Mouse (Mus musculus): Measurements from ENCODE around the gene Crebbp. TPM values are rescaled to one million over a fixed set of nuclear protein-coding genes. Genes with fewer than 3 reads are reported as not detected.

Crebbp gene
- polyA plus RNA-seq, 1 experiment from 2014 or later = 26.9 TPM

DNA sequence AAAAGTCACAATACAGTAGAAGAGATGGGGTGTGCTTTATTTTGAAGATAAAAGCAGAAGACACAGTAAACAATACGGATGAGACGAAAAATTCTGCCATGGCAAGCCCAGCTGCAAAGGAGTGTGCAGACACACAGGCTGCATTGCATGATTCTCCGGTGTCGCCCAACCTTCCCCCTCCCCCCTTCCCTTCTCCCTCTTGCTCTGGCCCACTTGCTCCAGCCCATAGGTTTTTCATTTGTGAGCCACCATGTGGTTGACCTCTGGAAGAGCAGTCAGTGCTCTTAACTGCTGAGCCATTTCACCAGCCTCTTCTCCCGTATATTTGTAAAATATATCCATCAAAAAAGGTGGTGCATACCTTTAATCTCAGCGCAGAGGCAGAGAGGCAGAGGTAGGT lies 139.5 kb downstream of the Crebbp start:
- Histone ChIP-seq H3K27ac (no peak overlapping the region), H3K4me3 (no peak overlapping the region), H3K9me3 (no peaks in the 10 kb centered on the region), H3K36me3 (0 out of 2 replicates have a peak, but pooled peaks cover 4% of the 10 kb centered on the region), H3K27me3 (ENCODE audit: insufficient read depth, poor library complexity, severe bottlenecking) (no peaks in the 10 kb centered on the region), H3K4me1 (peaks cover 22% of the 10 kb centered on the region)
- DNase-seq (ENCODE audit: low spot score) = no peak
- 65% methylated on average over 6 of the region's 6 CpGs for WGBS

- DNase-seq (ENCODE audit: low spot score) = no peak
- Histone ChIP-seq H3K27ac (no peak overlapping the region), H3K36me3 (peaks cover 55% of the 10 kb centered on the region), H3K4me3 (no peak overlapping the region), H3K4me1 (no peaks in the 10 kb centered on the region), H3K27me3 (ENCODE audit: insufficient read depth, poor library complexity, severe bottlenecking) (no peaks in the 10 kb centered on the region), H3K9me3 (no peaks in the 10 kb centered on the region)
- 48% methylated on average over 8 of the region's 8 CpGs for WGBS
These were observed 145.2 kb downstream of the Crebbp start for GRCm38 (mm10) chr16:4068588-4068987.

GRCm38 (mm10) chr16:4064945-4065344 lies 148.9 kb downstream of the Crebbp start:
- H3K4me3 ChIP-seq = no peak overlapping the region
- WGBS = 88% methylated on average over 4 of the region's 4 CpGs
- peaks cover 88% of the 10 kb centered on the region for H3K36me3 ChIP-seq
- no peaks in the 10 kb centered on the region for H3K27me3 ChIP-seq (ENCODE audit: insufficient read depth, poor library complexity, severe bottlenecking)
- H3K4me1 ChIP-seq = no peaks in the 10 kb centered on the region
- no peaks in the 10 kb centered on the region for H3K9me3 ChIP-seq
- H3K27ac ChIP-seq = no peak overlapping the region
- no peak for DNase-seq (ENCODE audit: low spot score)

- 85% methylated on average over 3 of the region's 3 CpGs for WGBS
- DNase-seq (ENCODE audit: low spot score) = no peak
- Histone ChIP-seq H3K4me1 (no peaks in the 10 kb centered on the region), H3K27ac (no peak overlapping the region), H3K4me3 (no peak overlapping the region), H3K36me3 (peaks cover 86% of the 10 kb centered on the region), H3K9me3 (no peaks in the 10 kb centered on the region), H3K27me3 (ENCODE audit: insufficient read depth, poor library complexity, severe bottlenecking) (no peaks in the 10 kb centered on the region)
These were observed 160.0 kb downstream of the Crebbp start for GRCm38 (mm10) chr16:4053811-4054210.

GRCm38 (mm10) chr16:4052601-4053000 lies 161.2 kb downstream of the Crebbp start:
- H3K27me3 ChIP-seq (ENCODE audit: insufficient read depth, poor library complexity, severe bottlenecking) = no peaks in the 10 kb centered on the region
- H3K36me3 ChIP-seq = peaks cover 84% of the 10 kb centered on the region
- H3K4me3 ChIP-seq = no peak overlapping the region
- DNase-seq (ENCODE audit: low spot score) = no peak
- no peaks in the 10 kb centered on the region for H3K4me1 ChIP-seq
- 94% methylated on average over 4 of the region's 4 CpGs for WGBS
- no peak overlapping the region for H3K27ac ChIP-seq
- H3K9me3 ChIP-seq = no peaks in the 10 kb centered on the region

- Histone ChIP-seq H3K4me1 (no peaks in the 10 kb centered on the region), H3K9me3 (no peaks in the 10 kb centered on the region), H3K4me3 (no peak overlapping the region), H3K36me3 (peaks cover 92% of the 10 kb centered on the region), H3K27ac (no peak overlapping the region), H3K27me3 (ENCODE audit: insufficient read depth, poor library complexity, severe bottlenecking) (no peaks in the 10 kb centered on the region)
- DNase-seq (ENCODE audit: low spot score) = no peak
- 89% methylated on average over 4 of the region's 4 CpGs for WGBS
These were observed 168.3 kb downstream of the Crebbp start for GRCm38 (mm10) chr16:4045524-4045923.

DNA sequence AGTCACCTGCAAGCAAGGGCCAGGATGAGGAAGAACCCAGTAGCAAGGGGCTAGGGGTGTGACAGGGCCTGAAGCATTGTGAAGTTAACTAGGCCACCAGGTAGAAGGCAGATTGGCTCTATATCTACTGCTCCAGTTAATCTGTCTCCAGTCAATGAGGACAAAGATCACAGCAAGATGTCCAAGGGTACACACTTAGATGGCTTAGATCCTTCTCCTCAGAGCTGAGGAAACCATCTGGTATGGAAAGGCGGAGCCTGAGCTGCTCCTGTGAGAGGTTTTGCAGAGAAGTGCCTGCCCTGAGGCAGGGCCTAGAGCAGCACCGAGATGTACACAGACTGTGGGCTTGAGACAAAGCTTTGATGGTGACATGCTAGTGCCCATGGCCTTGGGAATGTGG lies 169.7 kb downstream of the Crebbp start:
- Histone ChIP-seq H3K27me3 (ENCODE audit: insufficient read depth, poor library complexity, severe bottlenecking) (no peaks in the 10 kb centered on the region), H3K4me3 (no peak overlapping the region), H3K4me1 (no peaks in the 10 kb centered on the region), H3K9me3 (no peaks in the 10 kb centered on the region), H3K27ac (no peak overlapping the region), H3K36me3 (peaks cover 93% of the 10 kb centered on the region)
- WGBS = 97% methylated on average over 2 of the region's 2 CpGs
- no peak for DNase-seq (ENCODE audit: low spot score)

DNA sequence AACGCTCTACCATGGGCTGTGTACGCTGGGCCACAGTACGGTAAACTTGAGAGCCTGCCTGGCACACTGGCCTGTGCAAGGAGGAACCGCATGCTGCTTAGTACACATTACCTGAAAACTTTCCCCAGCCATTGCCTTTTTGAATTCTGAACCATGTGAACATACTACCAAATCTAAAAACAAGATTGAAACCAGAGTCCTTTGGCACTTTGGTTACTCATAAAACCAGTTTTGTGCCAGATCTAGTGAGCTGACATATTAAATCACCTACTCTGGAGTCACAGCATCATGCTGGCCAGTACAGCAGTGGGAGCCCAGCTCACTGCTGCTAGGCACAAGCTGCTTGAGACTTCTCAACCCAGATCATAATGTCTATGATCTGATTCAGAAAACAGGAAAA lies 172.2 kb downstream of the Crebbp start:
- no peaks in the 10 kb centered on the region for H3K27me3 ChIP-seq (ENCODE audit: insufficient read depth, poor library complexity, severe bottlenecking)
- H3K36me3 ChIP-seq = peaks cover 95% of the 10 kb centered on the region
- H3K27ac ChIP-seq = no peak overlapping the region

DNA sequence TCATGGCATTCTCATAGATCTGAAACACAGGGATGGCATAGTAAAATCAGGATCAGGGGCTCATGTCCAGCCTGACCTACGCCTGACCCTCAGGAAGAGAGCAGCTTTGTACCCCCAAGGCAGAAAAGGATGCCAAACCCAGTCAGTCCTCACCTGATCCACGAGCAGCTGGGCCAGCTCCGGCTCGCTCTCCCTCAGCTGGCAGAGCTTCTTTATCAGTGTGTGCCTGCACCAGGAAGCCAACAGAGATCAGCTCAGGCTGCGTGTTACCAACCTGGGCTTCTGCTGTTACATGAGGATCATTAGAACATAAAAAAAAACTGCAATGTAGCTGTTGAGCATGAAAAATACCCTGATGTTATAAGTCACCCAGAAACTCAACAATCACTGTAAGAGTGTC lies 173.6 kb downstream of the Crebbp start:
- Histone ChIP-seq H3K27ac (no peak overlapping the region), H3K27me3 (ENCODE audit: insufficient read depth, poor library complexity, severe bottlenecking) (no peaks in the 10 kb centered on the region), H3K4me1 (no peaks in the 10 kb centered on the region), H3K36me3 (peaks cover 88% of the 10 kb centered on the region), H3K4me3 (no peak overlapping the region), H3K9me3 (no peaks in the 10 kb centered on the region)
- 85% methylated on average over 5 of the region's 5 CpGs for WGBS
- no peak for DNase-seq (ENCODE audit: low spot score)

More for the DNA sequence above, 172.2 kb downstream of the Crebbp start:
- H3K4me1 ChIP-seq = no peaks in the 10 kb centered on the region
- H3K4me3 ChIP-seq = no peak overlapping the region
- 96% methylated on average over 4 of the region's 4 CpGs for WGBS
- no peaks in the 10 kb centered on the region for H3K9me3 ChIP-seq
- no peak for DNase-seq (ENCODE audit: low spot score)

GRCm38 (mm10) chr16:4037690-4038089 lies 176.1 kb downstream of the Crebbp start:
- H3K4me1 ChIP-seq = no peaks in the 10 kb centered on the region
- H3K4me3 ChIP-seq = no peak overlapping the region
- 94% methylated on average over 7 of the region's 7 CpGs for WGBS
- peaks cover 66% of the 10 kb centered on the region for H3K36me3 ChIP-seq
- H3K9me3 ChIP-seq = no peaks in the 10 kb centered on the region
- DNase-seq (ENCODE audit: low spot score) = no peak
- no peak overlapping the region for H3K27ac ChIP-seq
- H3K27me3 ChIP-seq (ENCODE audit: insufficient read depth, poor library complexity, severe bottlenecking) = no peaks in the 10 kb centered on the region

DNA sequence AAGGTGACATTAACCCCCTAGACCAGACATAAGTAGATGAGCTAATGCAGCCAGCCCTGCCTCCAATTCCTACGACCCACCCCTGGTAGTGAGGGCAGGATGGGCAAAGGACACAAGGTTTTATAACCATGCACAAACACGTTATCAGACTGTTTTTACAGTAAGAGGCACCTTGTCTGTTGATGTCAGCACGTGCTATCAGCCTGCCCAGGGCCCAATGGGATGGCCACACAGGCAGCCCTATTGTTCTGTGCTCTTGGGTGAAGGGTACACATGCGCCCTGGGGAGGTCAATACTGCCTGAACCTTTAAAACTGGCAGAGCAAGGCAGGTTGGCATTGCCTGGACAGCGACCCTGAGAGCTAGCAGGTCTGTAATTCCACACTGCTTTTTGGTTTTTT lies 177.0 kb downstream of the Crebbp start, which contains the start of gene Dnase1:
TSS of gene Dnase1 (plus strand) at position 136 of the 400 bp plus-strand sequence.
- Histone ChIP-seq H3K27me3 (ENCODE audit: insufficient read depth, poor library complexity, severe bottlenecking) (no peaks in the 10 kb centered on the region), H3K4me3 (no peak within 1 kb of the TSS), H3K36me3 (peaks cover 59% of the 10 kb centered on the region), H3K4me1 (no peaks in the 10 kb centered on the region), H3K27ac (no peak within 1 kb of the TSS), H3K9me3 (no peaks in the 10 kb centered on the region)
- DNase-seq (ENCODE audit: low spot score) = no peak
- 80% methylated on average over 5 of the region's 5 CpGs for WGBS

DNA sequence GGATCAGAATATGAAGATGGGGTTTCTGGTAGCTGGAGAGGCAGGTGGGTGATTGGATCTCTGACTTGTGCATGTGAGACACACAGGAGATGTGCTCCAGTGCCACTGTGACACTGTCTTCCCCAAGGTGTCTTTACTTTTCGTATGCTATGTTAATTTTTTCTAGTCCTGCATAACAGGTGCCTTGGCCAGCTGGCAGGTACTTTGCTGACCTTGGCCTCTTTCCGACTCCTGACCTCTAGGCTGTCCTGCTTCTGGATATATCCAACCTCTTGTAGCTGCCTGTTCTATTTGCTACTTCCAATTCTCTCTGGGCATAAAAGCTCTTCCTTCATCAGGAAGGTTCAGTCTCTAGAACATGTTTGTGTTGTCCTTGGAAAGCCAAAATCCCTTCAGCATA lies 178.2 kb downstream of the Crebbp start:
- H3K4me3 ChIP-seq = no peak overlapping the region
- no peaks in the 10 kb centered on the region for H3K27me3 ChIP-seq (ENCODE audit: insufficient read depth, poor library complexity, severe bottlenecking)
- H3K4me1 ChIP-seq = no peaks in the 10 kb centered on the region
- DNase-seq (ENCODE audit: low spot score) = peak; percentile 16
- WGBS = 84% methylated on average over 2 of the region's 2 CpGs
- H3K36me3 ChIP-seq = peaks cover 46% of the 10 kb centered on the region
- H3K9me3 ChIP-seq = no peaks in the 10 kb centered on the region
- no peak overlapping the region for H3K27ac ChIP-seq

DNA sequence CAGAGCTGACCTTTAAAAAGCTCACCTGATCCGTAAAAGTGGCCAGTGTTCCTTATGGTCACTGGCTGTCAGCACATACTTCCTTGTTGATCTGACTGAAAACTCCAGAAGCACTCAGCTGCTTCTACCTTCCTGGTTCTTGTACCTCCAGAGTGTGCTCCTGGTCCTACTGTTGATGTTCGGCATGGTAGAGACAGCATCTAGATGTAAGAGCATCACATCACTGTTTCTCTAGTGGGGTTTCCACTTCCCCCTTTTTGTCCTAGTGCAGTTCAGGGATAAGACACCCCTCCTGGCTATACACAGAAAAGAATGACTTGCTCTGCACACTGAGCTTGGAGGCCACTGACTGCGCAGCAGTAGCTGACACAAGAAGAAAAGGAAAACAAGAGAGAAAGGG lies 179.3 kb downstream of the Crebbp start:
- Histone ChIP-seq H3K27me3 (ENCODE audit: insufficient read depth, poor library complexity, severe bottlenecking) (no peaks in the 10 kb centered on the region), H3K4me1 (no peaks in the 10 kb centered on the region), H3K36me3 (peaks cover 39% of the 10 kb centered on the region), H3K4me3 (no peak overlapping the region), H3K9me3 (no peaks in the 10 kb centered on the region), H3K27ac (no peak overlapping the region)
- WGBS = 78% methylated on average over 3 of the region's 3 CpGs
- no peak for DNase-seq (ENCODE audit: low spot score)

DNA sequence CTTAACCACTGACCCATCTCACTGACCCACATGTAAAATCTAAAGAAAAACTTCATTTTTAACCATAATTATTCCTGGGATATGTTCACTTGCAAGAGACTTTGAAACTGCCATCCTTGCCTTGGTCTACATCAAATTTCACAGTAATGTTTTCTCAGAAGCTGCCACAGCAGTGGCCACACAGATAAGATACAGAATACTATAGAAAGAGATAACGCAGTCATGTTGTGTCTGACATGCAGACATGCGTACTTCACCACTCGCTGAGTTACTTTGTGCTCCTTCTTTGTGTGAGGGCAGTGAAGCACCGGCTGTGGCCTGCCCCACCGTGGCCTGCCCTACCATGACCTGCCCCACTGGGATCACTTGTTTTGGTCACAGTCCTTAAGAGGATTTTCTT lies 179.8 kb downstream of the Crebbp start:
- DNase-seq (ENCODE audit: low spot score) = no peak
- Histone ChIP-seq H3K27ac (no peak overlapping the region), H3K36me3 (peaks cover 35% of the 10 kb centered on the region), H3K9me3 (no peaks in the 10 kb centered on the region), H3K4me1 (no peaks in the 10 kb centered on the region), H3K27me3 (ENCODE audit: insufficient read depth, poor library complexity, severe bottlenecking) (no peaks in the 10 kb centered on the region), H3K4me3 (no peak overlapping the region)
- WGBS = 46% methylated on average over 5 of the region's 5 CpGs
